Mouse (Mus musculus) limb, embryonic 14.5 days (tissue): ENCODE measurements around the gene Cartpt. TPM values are rescaled to one million over a fixed set of nuclear protein-coding genes. Genes with fewer than 3 reads are reported as not detected.

ENCODE experiments used
- ATAC-seq: fragments of 200-750 bp; cut with Nextera tagmentation; 2 replicates; pipeline ENCODE4 v1.8.0; 2017; ENCODE audit warnings: low read depth, moderate number of reproducible peaks, moderate TSS enrichment; ENCODE audit not compliant: low FRiP score
- DNase-seq: peaks from one replicate; pipeline ENCODE4 v3.0.0-alpha.2; 2015; ENCODE audit warnings: low spot score
- H3K27ac ChIP-seq: fragments of 300-500 bp; sonication (generic); replicated peaks from 2 replicates; pipeline ENCODE4 v1.5.1; 2014; ENCODE audit warnings: low read depth, mild to moderate bottlenecking, low read length, moderate library complexity, mixed read lengths
- H3K27me3 ChIP-seq: fragments of 300-500 bp; sonication (generic); 2 replicates; pipeline ENCODE4 v1.6.1; 2014; ENCODE audit warnings: low read length, mixed read lengths; ENCODE audit not compliant: control insufficient read depth, insufficient read depth
- H3K36me3 ChIP-seq: fragments of 300-500 bp; sonication (generic); 2 replicates; pipeline ENCODE4 v1.6.1; 2014; ENCODE audit warnings: mild to moderate bottlenecking, low read length, moderate library complexity, mixed read lengths; ENCODE audit not compliant: control insufficient read depth, insufficient read depth
- H3K4me1 ChIP-seq: fragments of 300-500 bp; sonication (generic); 2 replicates; pipeline ENCODE4 v1.6.1; 2014; ENCODE audit warnings: antibody characterized with exemption, low read length, mixed read lengths; ENCODE audit not compliant: control insufficient read depth, insufficient read depth
- H3K4me2 ChIP-seq: fragments of 300-500 bp; sonication (generic); replicated peaks from 2 replicates; pipeline ENCODE4 v1.6.1; 2014; ENCODE audit warnings: low read depth, mild to moderate bottlenecking, low read length, moderate library complexity; ENCODE audit not compliant: severe bottlenecking
- H3K4me3 ChIP-seq: fragments of 300-500 bp; sonication (generic); replicated peaks from 2 replicates; pipeline ENCODE4 v1.5.1; 2014; ENCODE audit warnings: low read length
- H3K9ac ChIP-seq: fragments of 300-500 bp; sonication (generic); 2 replicates; pipeline ENCODE4 v1.6.1; 2014; ENCODE audit warnings: mild to moderate bottlenecking, low read depth, low read length, moderate library complexity; ENCODE audit not compliant: severe bottlenecking
- H3K9me3 ChIP-seq: fragments of 300-500 bp; sonication (generic); 2 replicates; pipeline ENCODE4 v1.6.1; 2016; ENCODE audit warnings: low read length; ENCODE audit not compliant: control insufficient read depth
- POLR2A ChIP-seq: fragments of 200-500 bp; IDR thresholded peaks from 2 replicates; pipeline ENCODE4 v1.8.0; 2012; ENCODE audit warnings: inconsistent platforms, mild to moderate bottlenecking, moderate library complexity, borderline replicate concordance; ENCODE audit not compliant: insufficient read depth, insufficient read length; ENCODE audit errors: extremely low read depth
- WGBS: fragments of 180-500 bp; shearing (Covaris S2); extraction: QIAGEN DNeasy Blood & Tissue Kit; methylation state at CpG from one replicate; pipeline ENCODE4 v1.1.7; 2014; 5-methylcytosine and 5-hydroxymethylcytosine counted together
- polyA plus RNA-seq, 2 experiments: library from polyadenylated mRNA; depleted of rRNA in 1 of 2; stranded (reverse) in 1 of 2; unstranded in 1 of 2; fragments of >200 nt; fragmentation: Nextera tagmentation in 1 of 2; extraction: Ambion mirVana in 1 of 2; gene quantifications; 2 replicates each; pipeline versions ENCODE4 v1.2.1 to v1.2.3; 2012 to 2014

Cartpt gene
- polyA plus RNA-seq, 2 experiments: 0.15 to 0.22 TPM

DNA sequence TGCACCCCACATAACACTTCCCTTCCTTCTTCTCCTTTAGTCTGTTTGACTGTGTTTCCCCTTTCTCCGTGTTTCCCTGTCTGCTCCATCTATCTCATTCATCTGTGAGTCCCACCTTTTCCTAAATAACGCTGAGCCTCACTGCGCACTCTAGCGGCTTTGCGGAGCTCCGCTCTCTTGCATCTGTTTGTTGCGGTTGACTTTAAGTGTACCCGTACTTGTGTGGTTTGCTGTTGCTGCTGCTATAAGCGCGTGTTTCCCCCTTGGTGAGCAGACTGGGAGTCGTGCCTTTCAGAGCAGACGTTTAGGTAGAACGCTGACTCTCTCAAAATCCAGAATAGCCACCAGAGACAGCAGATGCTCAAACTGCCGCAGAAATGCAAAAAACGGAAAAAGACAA lies 51.3 kb downstream of the Cartpt start:
- ATAC-seq (no peak), DNase-seq (peak; percentile 40)
- TF ChIP-seq POLR2A: no peak
- no peak overlapping the region for H3K27ac ChIP-seq
- H3K9ac ChIP-seq: no peak overlapping the region
- no peaks in the 10 kb centered on the region for H3K27me3 ChIP-seq
- 0 out of 2 replicates have a peak overlapping the region, but pooled peaks have one; percentile 15 for H3K4me2 ChIP-seq
- H3K9me3 ChIP-seq: no peaks in the 10 kb centered on the region
- 0 out of 2 replicates have a peak, but pooled peaks cover 5% of the 10 kb centered on the region for H3K4me1 ChIP-seq
- no peaks in the 10 kb centered on the region for H3K36me3 ChIP-seq
- 32% methylated on average over 15 of the region's 15 CpGs for WGBS
- H3K4me3 ChIP-seq: no peak overlapping the region

Other genes with a start within 250 kb of the Cartpt start
- 17.5 and 22.4 TPM in 2 replicates for gene Mccc2, start 114.5 kb upstream of the Cartpt start, polyA plus RNA-seq (2012; rRNA removed)
- gene Mccc2, start 114.5 kb upstream of the Cartpt start, polyA plus RNA-seq (2014; fragmentation: Nextera tagmentation; extraction: Ambion mirVana): 42.0 and 43.7 TPM in 2 replicates
- gene Bdp1, start 203.0 kb upstream of the Cartpt start, polyA plus RNA-seq (2012; rRNA removed): 10.0 and 12.7 TPM in 2 replicates
- 20.6 and 26.4 TPM in 2 replicates for gene Bdp1, start 203.0 kb upstream of the Cartpt start, polyA plus RNA-seq (2014; fragmentation: Nextera tagmentation; extraction: Ambion mirVana)
- 53.6 and 118 TPM in 2 replicates for gene Serf1, start 206.9 kb upstream of the Cartpt start, polyA plus RNA-seq (2012; rRNA removed)
- 181 and 193 TPM in 2 replicates for gene Serf1, start 206.9 kb upstream of the Cartpt start, polyA plus RNA-seq (2014; fragmentation: Nextera tagmentation; extraction: Ambion mirVana)
- gene Smn1, start 223.8 kb upstream of the Cartpt start, polyA plus RNA-seq (2012; rRNA removed): 54.4 and 63.9 TPM in 2 replicates
- gene Smn1, start 223.8 kb upstream of the Cartpt start, polyA plus RNA-seq (2014; fragmentation: Nextera tagmentation; extraction: Ambion mirVana): 50.4 and 53.0 TPM in 2 replicates